Mouse (Mus musculus) lung, postnatal 14 days (tissue): ENCODE results near the gene Cytl1.

Source experiments
- DNase-seq: peaks from one replicate; pipeline ENCODE4 v3.0.0; 2021

The Cytl1 gene

DNA sequence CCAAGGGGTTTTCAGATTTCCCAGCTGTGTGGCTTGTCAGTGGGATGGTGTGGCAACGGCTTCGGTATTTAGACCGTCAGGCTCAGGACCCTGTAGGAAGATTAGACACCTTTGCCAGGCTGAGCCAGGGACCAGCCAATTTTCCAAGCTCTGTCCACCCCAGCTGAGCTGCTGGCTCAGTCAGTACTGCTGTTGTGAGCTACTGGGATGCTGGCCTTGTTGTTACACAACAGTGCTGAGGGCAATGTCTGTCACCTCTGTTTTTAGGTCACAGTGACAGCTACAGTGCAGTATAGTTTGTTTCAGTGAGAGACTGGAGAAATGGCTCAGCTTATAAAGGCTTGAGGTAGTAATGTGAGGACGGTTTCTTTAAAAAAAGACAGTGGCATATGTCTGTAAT, 38.7 kb downstream of the Cytl1 start:
- no peak for DNase-seq

DNA sequence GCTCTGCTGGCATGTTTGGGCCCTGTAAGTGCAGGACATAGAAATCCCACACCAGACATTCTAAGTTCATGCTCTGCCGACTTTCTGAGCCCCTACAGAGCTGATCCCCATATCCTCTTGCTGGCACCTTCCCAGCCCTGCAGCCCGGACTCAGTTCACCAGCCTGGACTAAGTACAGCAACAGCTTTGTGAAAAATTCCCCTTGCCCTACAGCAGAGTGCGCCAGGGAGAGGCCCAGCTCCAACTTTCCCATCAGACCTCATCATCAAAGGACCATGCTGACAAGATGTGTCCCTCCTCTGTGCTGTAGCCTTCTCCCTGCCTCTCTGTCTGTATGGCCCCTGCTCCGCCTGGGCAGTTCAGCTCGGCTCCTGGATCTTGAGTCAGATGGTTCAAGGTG, 40.4 kb downstream of the Cytl1 start:
- DNase-seq = no peak

DNA sequence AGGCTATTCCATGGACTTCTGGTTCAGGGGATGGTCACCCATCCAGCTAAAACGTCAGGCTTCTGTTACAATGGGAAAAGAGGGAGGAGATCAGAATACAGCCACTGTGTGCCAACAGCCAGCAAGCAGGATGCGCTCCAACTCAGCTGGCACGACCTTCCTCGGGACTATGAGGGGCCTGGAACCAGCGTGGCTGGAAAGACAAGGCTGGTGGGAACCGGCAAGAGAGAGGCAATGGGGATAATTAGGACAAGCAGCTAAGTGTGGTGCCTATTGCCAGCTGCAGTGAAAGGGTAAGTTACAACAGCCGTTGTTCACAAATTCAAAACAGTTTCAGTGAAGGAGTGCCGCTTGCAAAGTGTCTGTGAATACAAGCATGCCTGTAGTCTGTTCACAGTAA, 48.0 kb downstream of the Cytl1 start:
- no peak for DNase-seq

DNA sequence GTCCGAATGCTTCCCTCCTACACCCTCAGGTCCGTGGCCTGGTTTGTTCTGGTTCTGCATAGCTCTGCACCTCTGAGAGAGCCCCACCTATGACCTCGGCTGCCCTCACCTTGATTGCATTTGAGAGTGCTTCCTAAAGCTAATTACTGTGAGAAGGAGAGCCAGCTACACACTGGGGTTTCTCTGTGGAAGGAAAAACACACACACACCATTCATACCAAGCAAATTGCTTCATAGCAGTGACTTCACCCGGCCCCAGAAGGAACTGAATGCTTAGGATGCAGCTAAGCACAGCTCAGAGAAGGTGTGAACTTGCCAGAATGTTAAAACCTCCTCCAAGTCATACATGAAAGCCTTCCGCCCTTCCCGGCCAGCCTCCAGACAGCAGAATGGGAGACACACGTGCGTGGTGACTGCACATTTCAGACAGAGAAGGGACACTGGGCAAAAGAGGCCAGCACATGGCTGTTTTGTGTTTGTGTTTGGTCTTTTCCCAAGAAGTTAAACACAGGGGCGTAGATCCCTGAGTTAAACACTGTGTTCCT, 49.6 kb downstream of the Cytl1 start:
- no peak for DNase-seq
